Mouse (Mus musculus) heart, embryonic 14.5 days (tissue): ENCODE measurements around the gene Pde8b. TPM values are rescaled to one million over a fixed set of nuclear protein-coding genes. Genes with fewer than 3 reads are reported as not detected.
"Not testable (repeated sequence)": the region's sequence is repeated elsewhere in the genome, so short reads cannot be mapped to it uniquely, and the experiment has no call there.

Source experiments
- ATAC-seq: fragments of 200-750 bp; cut with Nextera tagmentation; 2 replicates; pipeline ENCODE4 v1.8.0; 2017; ENCODE audit warnings: low read depth, moderate TSS enrichment; ENCODE audit not compliant: insufficient number of reproducible peaks, insufficient read depth, low FRiP score
- H3K27ac ChIP-seq, 2 experiments: fragments of 200-500 bp in 1 of 2; fragments of 300-500 bp in 1 of 2; sonication (generic) in 1 of 2; replicated peaks in 1 of 2; 2 replicates each; pipeline ENCODE4 v1.5.1; 2012 to 2014; ENCODE audit warnings: low read depth in 2 of 2, low read length in 2 of 2, control low read depth in 1 of 2, mild to moderate bottlenecking in 1 of 2, mixed read lengths in 1 of 2; ENCODE audit not compliant: control insufficient read depth in 1 of 2, insufficient read depth in 1 of 2
- H3K27me3 ChIP-seq: fragments of 300-500 bp; sonication (generic); 2 replicates; pipeline ENCODE4 v1.6.1; 2014; ENCODE audit warnings: mild to moderate bottlenecking, low read length, control low read depth; ENCODE audit not compliant: control insufficient read depth, insufficient read depth
- H3K36me3 ChIP-seq: fragments of 300-500 bp; sonication (generic); 2 replicates; pipeline ENCODE4 v1.6.1; 2014; ENCODE audit warnings: mild to moderate bottlenecking, control low read depth, low read length, mixed read lengths; ENCODE audit not compliant: control insufficient read depth, insufficient read depth
- H3K4me1 ChIP-seq, 2 experiments: fragments of 200-500 bp in 1 of 2; fragments of 300-500 bp in 1 of 2; sonication (generic) in 1 of 2; 2 replicates each; pipeline ENCODE4 v1.6.1; 2012 to 2014; ENCODE audit warnings: low read length in 2 of 2, control low read depth in 1 of 2, mixed read lengths in 1 of 2; ENCODE audit not compliant: control insufficient read depth in 2 of 2, insufficient read depth in 2 of 2
- H3K4me2 ChIP-seq: fragments of 300-500 bp; sonication (generic); 2 replicates; pipeline ENCODE4 v1.6.1; 2014; ENCODE audit warnings: mild to moderate bottlenecking, low read length
- H3K4me3 ChIP-seq, 2 experiments: fragments of 200-500 bp in 1 of 2; fragments of 300-500 bp in 1 of 2; sonication (generic) in 1 of 2; 2 replicates each; pipeline ENCODE4 v1.5.1; 2012 to 2014; ENCODE audit warnings: low read length in 2 of 2, mild to moderate bottlenecking in 2 of 2, control low read depth in 1 of 2, low read depth in 1 of 2, moderate library complexity in 1 of 2; ENCODE audit not compliant: control insufficient read depth in 1 of 2, insufficient read depth in 1 of 2
- H3K9ac ChIP-seq: fragments of 300-500 bp; sonication (generic); 2 replicates; pipeline ENCODE4 v1.6.1; 2014; ENCODE audit warnings: mild to moderate bottlenecking, low read length
- H3K9me3 ChIP-seq: fragments of 300-500 bp; sonication (generic); 2 replicates; pipeline ENCODE4 v1.6.1; 2016; ENCODE audit warnings: low read length, control low read depth; ENCODE audit not compliant: control insufficient read depth
- WGBS: fragments of 180-500 bp; shearing (Covaris S2); extraction: QIAGEN DNeasy Blood & Tissue Kit; methylation state at CpG from one replicate; pipeline ENCODE4 v1.1.7; 2014; 5-methylcytosine and 5-hydroxymethylcytosine counted together
- polyA plus RNA-seq: library from polyadenylated mRNA; unstranded; fragments of >200 nt; fragmentation: Nextera tagmentation; extraction: Ambion mirVana; gene quantifications from 2 replicates; pipeline ENCODE4 v1.2.1, GENCODE M21; 2014

The Pde8b gene
- polyA plus RNA-seq, 1 experiment from 2014 or later: 0.99 TPM

DNA sequence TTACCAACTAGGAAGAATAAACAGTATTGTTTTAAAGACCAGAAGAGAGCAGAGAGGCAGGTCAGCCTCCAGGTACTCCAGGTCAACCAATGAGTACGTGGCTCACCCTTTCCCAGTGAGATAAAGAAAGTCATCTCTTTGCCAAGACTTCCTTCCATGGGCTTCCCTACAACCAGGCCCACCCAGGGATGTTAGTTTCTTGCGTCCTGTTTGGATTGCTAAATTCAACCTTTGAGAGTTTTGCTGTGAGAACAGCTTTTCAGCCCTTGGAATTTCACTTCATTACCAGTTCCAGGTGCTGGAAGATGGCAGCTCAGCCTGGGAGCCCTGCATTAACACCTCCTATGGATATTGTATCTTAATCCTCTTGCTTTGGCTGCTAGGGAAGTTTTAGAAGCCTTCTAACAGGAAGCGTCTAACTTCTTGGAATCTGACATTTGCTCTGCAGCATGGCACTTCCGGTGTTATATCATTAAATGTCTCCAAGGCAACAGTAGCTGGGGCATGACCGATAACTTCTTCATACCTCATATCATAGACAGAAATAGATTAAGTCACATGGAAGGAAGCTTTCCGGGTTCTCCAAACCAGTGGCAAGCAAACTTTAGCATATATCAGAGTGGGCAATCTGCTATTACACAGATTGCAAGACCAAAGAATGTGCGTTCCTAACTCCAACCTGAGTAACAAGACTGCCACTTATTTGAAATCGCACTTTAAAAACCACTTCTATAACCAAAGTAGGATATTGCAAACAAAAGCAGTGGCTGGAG, 18.6 kb downstream of the Pde8b start:
- Histone ChIP-seq H3K4me3 (no peak overlapping the region), H3K4me1 (no peaks in the 10 kb centered on the region), H3K4me2 (no peak overlapping the region), H3K9ac (no peak overlapping the region), H3K27me3 (no peaks in the 10 kb centered on the region; the same call in 1 of the 2 replicates), H3K27ac (no peak overlapping the region), H3K36me3 (no peaks in the 10 kb centered on the region), H3K9me3 (no peaks in the 10 kb centered on the region)
- ATAC-seq: no peak
- 63% methylated on average over 8 of the region's 8 CpGs for WGBS

DNA sequence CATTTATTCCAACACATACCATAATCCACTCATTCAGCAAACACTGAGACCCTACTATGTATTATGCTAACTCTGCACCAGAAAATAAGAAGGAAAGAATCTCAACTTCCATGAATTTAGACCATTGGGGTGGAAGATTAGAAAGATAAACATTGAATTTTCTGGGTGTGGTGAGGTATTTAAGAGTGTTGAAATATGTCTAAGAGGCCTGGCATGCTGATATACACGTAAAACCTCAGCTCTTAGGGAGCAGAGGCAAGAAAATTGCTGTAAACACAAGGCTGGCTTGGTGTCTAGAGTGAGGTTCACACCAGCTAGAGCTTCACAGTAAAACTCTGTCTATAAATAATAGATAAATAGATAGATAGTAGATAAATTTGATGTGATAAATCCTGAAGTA, 19.8 kb downstream of the Pde8b start:
- ATAC-seq: no peak
- Histone ChIP-seq H3K4me2 (no peak overlapping the region), H3K36me3 (no peaks in the 10 kb centered on the region), H3K4me3 (no peak overlapping the region), H3K4me1 (no peaks in the 10 kb centered on the region), H3K9me3 (no peaks in the 10 kb centered on the region), H3K27me3 (no peaks in the 10 kb centered on the region; the same call in 1 of the 2 replicates), H3K27ac (no peak overlapping the region), H3K9ac (no peak overlapping the region)
- WGBS: 58% methylated on average over 1 of the region's 1 CpGs

DNA sequence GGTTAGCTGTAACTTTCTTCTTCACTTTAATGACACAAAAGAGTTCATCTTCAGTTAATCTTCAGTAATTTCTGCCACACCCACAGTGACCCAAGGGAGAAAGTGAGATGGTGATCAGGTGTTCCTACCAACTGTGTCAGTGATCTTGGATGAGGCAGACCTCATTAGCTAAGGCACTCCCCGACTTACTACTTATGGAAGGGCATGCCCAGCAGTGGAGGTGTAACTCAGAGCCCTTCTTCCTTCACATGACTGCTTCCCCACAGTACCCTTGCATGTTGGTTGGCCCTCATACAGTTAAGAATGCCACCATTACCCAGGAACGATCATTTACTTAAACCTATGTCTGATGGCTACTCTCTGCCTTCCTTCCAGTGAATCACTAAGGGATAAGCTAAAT, 25.6 kb downstream of the Pde8b start:
- Histone ChIP-seq H3K4me1 (0 out of 4 replicates have a peak, but pooled peaks cover 0 to 6% of the 10 kb centered on the region in 2 experiments), H3K9me3 (no peaks in the 10 kb centered on the region), H3K27ac (no peak overlapping the region), H3K9ac (no peak overlapping the region), H3K36me3 (no peaks in the 10 kb centered on the region), H3K27me3 (peaks cover 42% of the 10 kb centered on the region), H3K4me3 (no peak overlapping the region), H3K4me2 (no peak overlapping the region)
- 70% methylated on average over 2 of the region's 2 CpGs for WGBS
- no peak for ATAC-seq

DNA sequence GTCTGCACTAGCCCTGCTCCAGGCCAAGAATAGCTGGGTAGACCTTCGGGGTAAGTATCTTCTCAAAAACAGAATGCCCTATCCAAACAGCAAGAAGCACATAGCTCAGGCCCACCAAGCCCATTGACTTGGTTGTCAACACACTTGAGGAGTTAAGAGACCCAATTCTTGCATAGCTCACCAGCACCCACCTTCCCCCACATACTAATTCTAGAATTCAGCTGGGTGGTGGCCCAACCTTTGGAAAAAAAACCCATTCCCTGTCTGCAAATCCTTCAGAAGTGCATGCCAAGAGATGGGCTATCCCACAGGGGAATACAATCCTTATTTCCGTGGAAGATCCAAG, 26.7 kb downstream of the Pde8b start:
- 35% methylated on average over 2 of the region's 2 CpGs for WGBS
- ATAC-seq: no peak
- Histone ChIP-seq H3K9me3 (no peaks in the 10 kb centered on the region), H3K27me3 (peaks cover 42% of the 10 kb centered on the region), H3K36me3 (no peaks in the 10 kb centered on the region), H3K4me2 (peak overlapping the region; percentile 99), H3K4me1 (0 out of 4 replicates have a peak, but pooled peaks cover 0 to 6% of the 10 kb centered on the region in 2 experiments), H3K27ac (no peak overlapping the region), H3K4me3 (peak overlapping the region; percentile 68 to 70), H3K9ac (no peak overlapping the region)

DNA sequence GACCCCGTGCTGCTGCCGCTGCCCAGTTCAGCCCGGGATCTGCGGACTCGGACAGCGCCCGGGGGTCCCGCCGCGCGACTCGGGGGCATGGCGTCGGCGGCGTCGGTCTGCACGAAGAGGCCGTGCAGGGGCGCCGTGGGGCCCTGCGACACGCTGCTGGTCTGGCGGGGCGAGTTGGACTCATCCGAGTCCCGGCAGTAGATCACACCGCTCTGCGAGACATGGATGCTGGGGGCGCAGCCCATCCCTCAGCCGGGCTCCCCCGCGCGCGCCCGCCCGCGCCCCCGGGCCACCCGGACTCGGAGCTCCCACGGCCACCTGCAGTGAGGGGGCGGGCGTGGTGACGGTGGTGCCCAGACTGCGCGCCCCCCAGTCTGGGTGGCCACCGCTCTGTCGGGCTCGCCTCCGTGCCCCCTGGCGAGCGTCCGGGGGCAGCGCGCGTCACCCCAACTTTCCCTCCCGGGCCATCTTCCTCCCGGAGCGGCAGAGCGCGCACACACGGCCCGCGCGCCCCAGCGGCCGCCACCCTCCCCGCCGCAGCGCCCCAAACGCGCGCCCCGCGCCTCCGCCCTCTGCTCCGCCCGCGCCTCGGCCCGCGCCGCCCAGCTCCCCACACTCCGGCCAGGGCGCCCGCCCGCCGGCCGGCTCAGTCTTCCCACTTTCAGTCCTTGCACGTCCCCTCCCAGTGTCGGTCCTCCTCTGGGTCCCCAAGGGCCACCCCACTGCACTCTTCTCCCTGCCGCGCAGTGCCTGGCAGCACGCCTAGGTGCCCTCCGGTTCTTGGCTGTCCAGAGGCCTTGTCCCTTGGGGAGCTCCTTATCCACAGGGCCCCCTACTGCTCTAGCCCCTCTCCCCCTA, 27.3 kb downstream of the Pde8b start:
- 1% methylated on average over 72 of the region's 96 CpGs for WGBS
- 0 out of 4 replicates have a peak, but pooled peaks cover 0 to 6% of the 10 kb centered on the region in 2 experiments for H3K4me1 ChIP-seq
- H3K27me3 ChIP-seq: peaks cover 42% of the 10 kb centered on the region
- H3K27ac ChIP-seq: no peak overlapping the region
- H3K4me2 ChIP-seq: peak overlapping the region; percentile 99
- peak overlapping the region; percentile 60 for H3K9ac ChIP-seq
- ATAC-seq: peak; percentile 47; the same call in 1 of the 2 replicates
- no peaks in the 10 kb centered on the region for H3K9me3 ChIP-seq
- peak overlapping the region; percentile 68 to 70 for H3K4me3 ChIP-seq
- no peaks in the 10 kb centered on the region for H3K36me3 ChIP-seq

DNA sequence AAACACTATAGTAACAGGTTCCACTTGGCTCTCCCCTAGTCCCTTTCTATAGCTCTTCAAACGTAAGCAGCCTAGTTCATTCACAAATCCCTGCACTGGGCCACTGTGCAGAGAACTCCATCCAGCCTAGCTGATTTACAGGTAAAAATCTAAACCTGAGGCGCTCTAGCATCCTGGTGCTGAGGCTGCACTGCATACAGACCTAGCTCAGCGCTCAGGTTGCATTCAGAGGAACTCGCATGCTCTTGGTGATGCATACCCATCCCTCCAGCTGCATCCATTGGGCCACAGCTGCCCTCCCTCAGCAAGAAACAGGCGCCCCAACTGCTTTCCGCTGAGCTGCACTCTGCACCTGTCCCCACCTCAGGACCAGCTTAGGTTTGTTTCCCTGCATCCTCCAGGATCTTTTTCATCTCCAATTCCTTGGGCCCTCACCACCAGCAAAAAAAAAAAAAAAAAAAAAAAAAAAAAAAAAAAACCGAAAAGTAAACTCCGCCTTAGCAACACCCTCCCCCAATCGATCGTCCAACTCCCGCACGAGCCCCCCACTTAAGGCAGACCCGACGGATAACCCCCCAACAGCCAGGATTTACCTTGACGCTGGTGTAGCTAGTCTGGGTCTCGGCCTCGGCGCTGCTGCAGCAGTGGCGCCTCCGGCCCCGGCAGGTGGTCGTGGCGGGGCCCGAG, 28.1 kb downstream of the Pde8b start:
- 3% methylated on average over 24 of the region's 24 CpGs for WGBS
- Histone ChIP-seq H3K4me1 (0 out of 4 replicates have a peak, but pooled peaks cover 0 to 6% of the 10 kb centered on the region in 2 experiments), H3K27me3 (peaks cover 42% of the 10 kb centered on the region), H3K9me3 (no peaks in the 10 kb centered on the region), H3K9ac (peak overlapping the region; percentile 60), H3K4me3 (peak overlapping the region; percentile 68 to 70), H3K27ac (no peak overlapping the region), H3K36me3 (no peaks in the 10 kb centered on the region), H3K4me2 (peak overlapping the region; percentile 99)
- no peak for ATAC-seq

DNA sequence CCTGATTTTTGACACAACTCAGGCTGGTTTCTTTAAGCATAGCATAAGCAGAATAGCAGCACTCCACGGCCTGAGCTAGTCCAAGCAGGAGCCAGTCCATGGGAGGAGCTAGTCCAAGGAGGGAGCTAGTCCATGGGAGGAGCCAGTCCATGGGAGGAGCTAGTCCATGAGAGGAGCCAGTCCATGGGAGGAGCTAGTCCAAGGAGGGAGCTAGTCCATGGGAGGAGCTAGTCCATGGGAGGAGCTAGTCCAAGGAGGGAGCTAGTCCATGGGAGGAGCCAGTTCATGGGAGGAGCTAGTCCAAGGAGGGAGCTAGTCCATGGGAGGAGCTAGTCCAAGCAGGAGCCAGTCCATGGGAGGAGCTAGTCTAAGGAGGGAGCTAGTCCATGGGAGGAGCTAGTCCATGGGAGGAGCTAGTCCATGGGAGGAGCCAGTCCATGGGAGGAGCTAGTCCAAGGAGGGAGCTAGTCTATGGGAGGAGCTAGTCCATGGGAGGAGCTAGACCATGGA, 34.4 kb downstream of the Pde8b start:
- 33% methylated on average over 1 of the region's 1 CpGs for WGBS
- H3K4me3 ChIP-seq, H3K9ac ChIP-seq, H3K9me3 ChIP-seq, H3K27ac ChIP-seq, ATAC-seq, H3K4me1 ChIP-seq, H3K27me3 ChIP-seq, H3K36me3 ChIP-seq, H3K4me2 ChIP-seq: not testable (repeated sequence)
